Mouse (Mus musculus) ES-E14 (cell line): ENCODE data around the gene Col2a1. TPM values are rescaled to one million over a fixed set of nuclear protein-coding genes. Genes with fewer than 3 reads are reported as not detected.

Experiments
- DNase-seq: peaks from one replicate; pipeline ENCODE4 v3.0.0-alpha.2; 2013; ENCODE audit warnings: low read depth, low spot score
- H3K27ac ChIP-seq: 2 replicates; pipeline ENCODE4 v1.5.1; 2012; ENCODE audit warnings: low read depth, mild to moderate bottlenecking, low read length, moderate library complexity, mixed read lengths; ENCODE audit not compliant: poor library complexity, insufficient read depth, severe bottlenecking
- H3K36me3 ChIP-seq: 2 replicates; pipeline ENCODE4 v1.6.1; 2012; ENCODE audit warnings: mild to moderate bottlenecking, low read length, moderate library complexity, mixed read lengths; ENCODE audit not compliant: control insufficient read depth, poor library complexity, insufficient read depth, severe bottlenecking
- H3K4me1 ChIP-seq, 2 experiments: fragments of 150-350 bp in 1 of 2; sonication (generic) in 1 of 2; 2 replicates each; pipeline ENCODE4 v1.6.1; 2012; ENCODE audit warnings: low read length in 2 of 2, mild to moderate bottlenecking in 1 of 2, mixed read lengths in 1 of 2; ENCODE audit not compliant: control insufficient read depth in 2 of 2, insufficient read depth in 2 of 2, poor library complexity in 1 of 2
- H3K4me3 ChIP-seq, 2 experiments: fragments of 150-350 bp in 1 of 2; sonication (generic) in 1 of 2; 2 replicates each; pipeline ENCODE4 v1.5.1; 2012; ENCODE audit warnings: low read length in 2 of 2, low read depth in 1 of 2, mild to moderate bottlenecking in 1 of 2, mixed read lengths in 1 of 2; ENCODE audit not compliant: insufficient read depth in 1 of 2, poor library complexity in 1 of 2, severe bottlenecking in 1 of 2
- H3K9ac ChIP-seq: 2 replicates; pipeline ENCODE4 v1.6.1; 2012; ENCODE audit warnings: low read depth, mild to moderate bottlenecking, low read length, mixed read lengths; ENCODE audit not compliant: poor library complexity, insufficient read depth, severe bottlenecking
- H3K9me3 ChIP-seq: fragments of 150-350 bp; sonication (generic); 2 replicates; pipeline ENCODE4 v1.6.1; 2012; ENCODE audit warnings: low read depth, mild to moderate bottlenecking, low read length; ENCODE audit not compliant: control insufficient read depth, insufficient read depth
- CHD2 ChIP-seq: IDR thresholded peaks from 2 replicates; pipeline ENCODE4 v1.6.1; 2014; ENCODE audit warnings: mild to moderate bottlenecking, low read depth, low read length, inconsistent platforms
- HCFC1 ChIP-seq: IDR thresholded peaks from 2 replicates; pipeline ENCODE4 v1.6.1; 2012; ENCODE audit warnings: low read length, inconsistent platforms, borderline replicate concordance; ENCODE audit not compliant: insufficient read depth
- MAFK ChIP-seq: IDR thresholded peaks from 2 replicates; pipeline ENCODE4 v1.6.1; 2014; ENCODE audit warnings: mild to moderate bottlenecking, low read depth, low read length, inconsistent platforms; ENCODE audit not compliant: insufficient read depth
- ZC3H11A ChIP-seq: IDR thresholded peaks from 2 replicates; pipeline ENCODE4 v1.6.1; 2012; ENCODE audit warnings: low read depth, mild to moderate bottlenecking, inconsistent platforms, low read length, borderline replicate concordance
- ZNF384 ChIP-seq: IDR thresholded peaks from 2 replicates; pipeline ENCODE4 v1.6.1; 2012; ENCODE audit warnings: low read depth, low read length, inconsistent platforms
- in situ Hi-C, 2 experiments: fragments of 600-800 bp; cut with MboI; formaldehyde crosslinking; loops; one replicate each; pipeline ENCODE4 v1.15.1; 2025; ENCODE audit warnings: low sequenced_read_pairs in 2 of 2, inconsistent platforms in 1 of 2; ENCODE audit not compliant: unreplicated experiment in 2 of 2
- total RNA-seq: library from RNA; depleted of rRNA; stranded (reverse); fragments of 300-350 nt; gene quantifications from 2 replicates; pipeline ENCODE4 v1.2.3, GENCODE M21; 2012

The Col2a1 gene
- total RNA-seq, 1 experiment = 10.9 TPM

DNA sequence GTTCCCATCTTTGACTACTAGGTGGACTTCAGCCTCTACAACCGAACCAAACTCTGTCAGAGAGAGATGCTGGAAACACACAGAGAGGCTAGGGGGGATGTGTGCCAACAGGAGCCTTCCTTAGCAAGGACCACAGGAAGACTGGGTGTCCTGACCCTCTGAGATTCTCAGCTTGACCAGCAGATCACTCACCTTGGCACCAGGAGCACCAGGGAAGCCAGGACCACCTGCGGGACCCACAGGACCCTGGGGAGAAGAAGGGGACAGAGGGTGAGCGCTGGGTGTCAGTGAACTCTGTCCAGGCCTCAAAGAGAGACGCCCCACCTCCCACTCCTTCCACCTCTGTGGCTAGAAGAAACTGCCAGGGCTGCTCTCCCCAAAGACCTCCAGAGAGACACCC is 13.8 kb downstream of the Col2a1 start:
- H3K9ac ChIP-seq = no peak overlapping the region
- no peaks in the 10 kb centered on the region; the same call in 1 of the 2 replicates for H3K36me3 ChIP-seq
- no peak overlapping the region for H3K4me3 ChIP-seq
- in situ Hi-C loops = no loop called here
- TF ChIP-seq ZC3H11A (no peak), CHD2 (no peak), MAFK (no peak), ZNF384 (no peak), HCFC1 (no peak)
- peaks cover 0 to 25% of the 10 kb centered on the region in 2 experiments; a peak in 2 of 4 replicates for H3K4me1 ChIP-seq
- H3K9me3 ChIP-seq = no peaks in the 10 kb centered on the region
- no peak overlapping the region for H3K27ac ChIP-seq
- DNase-seq = no peak

DNA sequence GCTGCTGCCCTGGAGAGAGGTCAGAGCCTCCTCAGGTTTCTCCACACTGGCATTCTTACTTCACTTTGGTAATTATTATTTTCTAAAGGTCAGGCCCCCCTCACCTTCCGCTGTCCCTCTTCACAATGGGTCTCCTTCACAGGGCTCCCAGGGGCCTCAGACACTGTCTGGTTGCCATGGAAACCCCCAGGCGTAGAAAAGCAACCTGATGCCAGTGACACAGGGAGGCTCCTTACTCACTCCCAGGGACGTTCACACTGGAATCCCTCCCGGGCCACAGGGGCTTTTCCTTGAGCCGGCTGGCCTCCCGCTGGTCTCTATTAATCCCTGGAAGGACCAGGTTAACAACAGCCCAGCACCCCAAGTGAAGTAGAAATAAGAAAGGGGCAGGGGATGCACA is 14.4 kb downstream of the Col2a1 start:
- Histone ChIP-seq H3K9ac (no peak overlapping the region), H3K4me1 (peaks cover 0 to 25% of the 10 kb centered on the region in 2 experiments; a peak in 2 of 4 replicates), H3K4me3 (no peak overlapping the region), H3K27ac (no peak overlapping the region; the same call in 1 of the 2 replicates), H3K36me3 (no peaks in the 10 kb centered on the region; the same call in 1 of the 2 replicates), H3K9me3 (no peaks in the 10 kb centered on the region)
- TF ChIP-seq CHD2 (no peak), HCFC1 (no peak), ZC3H11A (no peak)
- in situ Hi-C loops = no loop called here
- no peak for DNase-seq

DNA sequence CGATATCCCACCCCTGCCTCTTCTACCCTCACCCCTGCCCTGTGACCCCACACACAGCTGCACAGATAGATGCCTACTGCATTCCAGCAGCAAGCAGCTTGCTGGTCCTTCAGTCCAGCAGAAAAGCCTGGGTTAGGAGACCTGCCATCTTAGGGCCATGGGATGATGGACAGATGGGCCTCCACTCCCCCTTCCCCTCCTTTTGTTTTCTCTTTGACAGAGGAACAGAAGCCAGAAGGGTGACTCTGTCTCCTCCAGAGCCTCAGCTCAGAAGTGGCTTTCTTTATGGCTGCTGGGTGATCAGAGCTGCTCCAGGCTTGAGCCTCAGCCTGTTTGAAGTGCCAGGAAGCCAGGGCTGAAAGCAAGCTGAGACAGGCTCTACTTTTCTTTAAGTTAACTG is 15.0 kb downstream of the Col2a1 start:
- Histone ChIP-seq H3K27ac (no peak overlapping the region; the same call in 1 of the 2 replicates), H3K9ac (no peak overlapping the region), H3K36me3 (no peaks in the 10 kb centered on the region; the same call in 1 of the 2 replicates), H3K4me3 (no peak overlapping the region), H3K9me3 (no peaks in the 10 kb centered on the region), H3K4me1 (peaks cover 0 to 25% of the 10 kb centered on the region in 2 experiments; a peak in 2 of 4 replicates)
- TF ChIP-seq ZC3H11A (no peak), CHD2 (no peak), ZNF384 (no peak), MAFK (no peak), HCFC1 (no peak)
- no peak for DNase-seq
- in situ Hi-C loops = no loop called here

DNA sequence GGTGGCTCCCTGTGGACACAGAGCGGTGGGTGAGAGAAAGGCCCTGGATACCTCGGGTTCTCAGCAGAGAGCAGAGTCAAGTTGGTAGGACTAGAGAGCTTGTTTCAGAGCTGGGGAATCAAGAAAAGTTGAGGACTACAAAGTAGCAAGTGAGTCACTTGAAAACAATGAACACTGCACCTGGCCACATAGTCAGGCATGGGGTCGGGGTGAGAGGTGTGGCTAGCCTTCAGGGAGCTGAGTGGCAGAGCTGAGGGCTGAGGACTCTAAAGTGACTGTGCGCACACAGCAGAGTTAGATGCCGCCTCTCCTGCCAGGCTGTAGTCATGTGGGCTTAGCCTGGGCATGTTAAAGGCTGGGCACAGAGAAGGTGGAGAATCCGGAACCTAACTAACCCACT is 22.9 kb downstream of the Col2a1 start:
- H3K9me3 ChIP-seq = no peaks in the 10 kb centered on the region
- in situ Hi-C loops = no loop called here
- no peak overlapping the region for H3K4me3 ChIP-seq
- TF ChIP-seq MAFK = no peak
- TF ChIP-seq CHD2 = no peak
- TF ChIP-seq HCFC1 = no peak
- no peak for TF ChIP-seq ZNF384
- H3K36me3 ChIP-seq = peaks cover 5% of the 10 kb centered on the region; the same call in 1 of the 2 replicates
- H3K4me1 ChIP-seq = peaks cover 0 to 4% of the 10 kb centered on the region in 2 experiments; a peak in 2 of 4 replicates
- no peak overlapping the region for H3K9ac ChIP-seq
- DNase-seq = no peak
- H3K27ac ChIP-seq = no peak overlapping the region
